Mouse (Mus musculus): ENCODE measurements around the gene Rab1b.
"Not testable (repeated sequence)": the region's sequence is repeated elsewhere in the genome, so short reads cannot be mapped to it uniquely, and the experiment has no call there.

Rab1b gene

GRCm38 (mm10) chr19:5097521-5098362 is 9.1 kb downstream of the Rab1b start:
- DNase-seq (ENCODE audit: low spot score), result no peak

DNA sequence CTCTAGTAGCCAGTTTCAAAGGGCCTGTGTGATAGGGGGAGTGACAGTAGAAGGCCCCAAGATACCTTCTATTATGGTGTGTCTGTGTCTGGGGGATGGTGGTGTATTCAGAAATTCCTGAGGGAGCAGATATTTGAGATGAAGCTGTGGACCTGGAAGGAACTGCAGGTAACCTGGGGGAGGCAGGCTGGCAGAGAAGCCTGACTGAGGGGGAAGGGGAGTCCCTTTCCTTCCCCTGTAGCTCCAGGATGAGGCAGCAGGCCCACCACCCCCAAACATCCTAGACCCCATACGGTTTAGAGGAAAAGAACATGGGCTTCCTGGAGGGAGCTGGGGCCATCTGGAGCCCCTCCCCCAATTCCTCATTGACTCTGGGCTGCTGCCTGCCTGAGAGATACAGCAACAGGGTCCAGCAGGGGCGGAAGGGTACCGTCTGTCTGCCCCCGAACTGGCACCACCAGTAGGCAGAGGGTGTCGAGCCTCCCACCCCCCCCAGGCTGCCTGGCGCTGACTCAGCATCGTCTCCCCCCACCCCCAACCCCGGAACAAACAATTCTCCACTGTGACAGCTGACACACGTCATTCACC is 10.9 kb downstream of the Rab1b start:
- DNase-seq (ENCODE audit: low spot score), result no peak

GRCm38 (mm10) chr19:5094746-5095417 is 12.0 kb downstream of the Rab1b start:
- no peak for DNase-seq (ENCODE audit: low spot score)

DNA sequence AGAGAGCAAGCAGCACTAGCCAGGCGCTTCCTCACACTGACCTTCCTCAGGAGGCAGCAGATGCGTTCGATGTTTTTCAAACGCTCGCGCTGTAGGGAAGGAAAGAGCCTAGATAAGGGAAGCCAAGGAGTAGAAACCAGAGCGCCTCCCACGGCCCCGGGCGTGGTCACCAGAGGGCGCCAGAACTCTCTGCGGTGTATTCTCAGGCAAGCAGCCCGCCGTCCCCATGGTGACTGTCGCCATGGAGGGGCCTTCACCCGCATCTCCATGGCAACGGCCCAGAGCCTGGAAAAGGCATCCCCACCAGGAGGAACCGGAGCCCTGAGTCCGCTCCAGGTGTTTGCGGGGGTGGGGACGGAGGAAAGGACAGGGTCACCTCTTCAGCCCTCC is 12.6 kb downstream of the Rab1b start:
- DNase-seq (ENCODE audit: low spot score), result peak; percentile 91

- DNase-seq (ENCODE audit: low spot score), result no peak
Observed at GRCm38 (mm10) chr19:5093481-5094242, 13.2 kb downstream of the Rab1b start.

DNA sequence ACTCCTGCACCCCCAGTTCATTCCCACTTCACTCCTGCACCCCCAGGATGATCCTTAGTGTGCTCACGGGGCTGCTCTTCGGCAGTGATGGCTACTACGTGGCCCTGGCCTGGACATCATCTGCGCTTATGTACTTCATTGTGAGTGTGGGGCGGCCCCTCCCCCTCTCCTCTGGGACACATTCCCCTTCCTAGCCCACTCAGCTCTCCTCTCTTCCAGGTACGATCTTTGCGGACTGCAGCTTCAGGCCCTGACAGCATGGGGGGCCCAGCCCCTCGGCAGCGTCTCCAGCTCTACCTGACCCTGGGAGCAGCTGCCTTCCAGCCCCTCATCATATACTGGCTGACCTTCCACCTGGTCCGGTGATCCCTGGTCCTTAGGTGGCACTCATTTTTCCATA is 14.8 kb downstream of the Rab1b start:
- DNase-seq (ENCODE audit: low spot score), result no peak

DNA sequence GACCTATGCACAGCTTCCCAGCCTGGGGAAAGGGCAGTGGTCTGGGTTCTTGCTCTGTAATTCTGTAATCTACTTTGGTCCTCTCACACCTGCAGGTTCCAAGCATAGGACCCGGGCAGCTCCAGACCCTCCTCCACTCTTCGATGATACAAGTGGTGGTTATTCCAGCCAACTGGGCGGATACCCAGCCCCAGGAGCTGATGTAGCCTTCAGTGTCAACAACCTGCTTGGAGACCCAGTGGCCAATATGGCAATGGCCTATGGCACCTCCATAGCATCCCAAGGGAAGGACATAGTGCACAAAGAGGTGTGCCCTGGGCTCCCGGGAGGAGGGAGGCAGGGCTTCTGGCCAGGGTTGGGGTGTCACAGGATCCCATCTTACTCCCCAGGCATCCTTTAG is 17.5 kb downstream of the Rab1b start:
- DNase-seq (ENCODE audit: low spot score), result no peak

GRCm38 (mm10) chr19:5087884-5088728 is 18.8 kb downstream of the Rab1b start, which contains the start of gene Yif1a:
Yif1a (plus strand) TSS chr19:5088538.
- peak; percentile 95 for DNase-seq (ENCODE audit: low spot score)

DNA sequence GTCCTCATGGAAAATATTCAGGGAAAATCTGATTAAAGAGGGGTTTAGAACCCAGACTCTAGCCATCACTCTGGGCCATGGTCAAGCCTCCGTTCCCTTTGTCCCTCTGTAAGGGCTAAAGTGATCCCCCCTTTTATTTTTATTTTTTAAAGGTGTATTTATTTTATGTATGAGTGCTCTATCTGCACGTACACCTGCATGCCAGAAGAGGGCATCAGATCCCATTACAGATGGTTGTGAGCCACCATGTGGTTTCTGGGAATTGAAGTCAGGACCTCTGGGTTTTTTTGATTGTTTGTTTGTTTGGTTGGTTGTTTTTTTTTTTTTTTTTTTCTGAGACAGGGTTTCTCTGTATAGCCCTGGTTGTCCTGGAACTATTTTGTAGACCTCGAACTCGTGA is 20.3 kb downstream of the Rab1b start:
- not testable (repeated sequence) for DNase-seq (ENCODE audit: low spot score)

- peak; percentile 59 for DNase-seq (ENCODE audit: low spot score)
Observed at GRCm38 (mm10) chr19:5085145-5085863, 21.6 kb downstream of the Rab1b start, which contains the start of gene Tmem151a. Tmem151a (minus strand) TSS chr19:5085531.

- DNase-seq (ENCODE audit: low spot score), result no peak
Observed at GRCm38 (mm10) chr19:5084834-5085144, 22.1 kb downstream of the Rab1b start.

DNA sequence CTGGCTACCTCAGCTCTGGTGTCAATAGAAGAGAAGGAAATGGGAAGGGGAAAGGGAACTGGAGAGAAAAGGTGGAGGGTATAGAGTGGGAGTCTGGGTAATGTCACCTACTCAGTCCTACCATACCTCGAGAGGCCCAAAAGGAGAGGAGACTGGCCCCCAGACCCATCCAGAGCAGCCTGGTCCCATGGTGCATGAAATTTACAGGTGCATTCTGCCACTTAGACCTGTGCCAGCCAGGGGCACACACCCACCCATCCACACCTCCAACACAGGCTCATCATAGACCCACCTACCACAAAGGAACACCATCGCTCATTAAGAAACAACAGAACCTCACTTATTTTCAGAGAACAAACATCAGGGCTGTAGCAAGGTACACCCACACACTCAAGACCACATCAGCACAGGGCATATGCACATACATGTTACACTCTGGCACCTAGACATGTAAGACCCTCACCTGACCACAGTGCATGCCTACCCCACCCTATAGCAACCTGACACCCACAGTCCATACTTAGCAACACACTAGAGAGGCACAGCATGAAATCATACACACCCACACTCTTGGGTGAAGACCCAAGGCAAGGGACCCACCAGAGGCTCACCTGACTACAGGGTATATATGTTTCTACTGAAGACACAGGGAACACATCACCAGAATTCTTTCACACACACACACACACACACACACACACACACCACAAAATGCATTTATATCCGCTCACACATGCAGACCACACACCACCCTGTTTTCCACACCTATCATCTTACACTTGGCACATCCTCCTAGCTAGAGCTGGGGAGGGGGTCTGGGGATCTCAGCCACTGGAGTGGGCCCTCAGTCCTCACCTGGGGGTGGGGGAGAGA is 22.7 kb downstream of the Rab1b start:
- no peak for DNase-seq (ENCODE audit: low spot score)

DNA sequence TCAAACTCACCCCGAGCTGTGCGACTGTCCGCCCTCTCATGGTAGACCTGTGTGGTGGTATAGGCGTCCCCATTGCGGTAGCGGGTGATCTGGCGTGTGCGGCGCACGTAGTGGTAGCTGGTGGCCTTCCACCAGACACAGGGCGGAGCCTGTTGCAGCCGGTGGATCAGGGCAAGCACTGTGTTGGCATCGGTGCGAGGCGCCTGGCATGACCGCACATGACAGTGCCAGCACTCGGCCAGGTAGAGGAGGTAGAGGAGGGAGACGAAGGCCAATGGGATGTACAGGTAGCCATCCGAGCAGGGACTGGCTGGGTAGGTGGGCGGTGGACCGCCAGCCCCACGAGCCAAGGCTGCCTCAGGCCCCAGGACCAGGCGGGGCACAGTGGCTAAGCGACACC is 24.3 kb downstream of the Rab1b start:
- no peak for DNase-seq (ENCODE audit: low spot score)

DNA sequence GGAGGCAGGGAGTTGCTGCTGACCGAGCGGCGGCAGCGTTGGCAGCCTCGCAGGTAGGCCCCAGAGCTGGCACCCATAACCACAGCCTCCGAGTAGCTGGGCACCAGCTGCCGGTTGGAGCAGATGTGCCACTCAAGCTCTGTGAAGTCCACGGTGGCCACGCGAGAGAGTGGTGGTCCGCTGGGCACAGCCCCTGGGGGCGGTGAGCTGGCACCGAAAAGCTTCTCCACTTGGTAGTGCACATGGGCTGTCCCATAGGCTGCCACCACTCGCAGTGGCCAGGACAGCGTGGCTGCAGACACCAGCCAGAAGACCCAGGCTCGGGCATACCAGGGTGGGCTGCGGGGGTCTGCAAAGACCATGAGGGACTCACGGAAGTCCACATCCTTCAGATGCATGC is 24.9 kb downstream of the Rab1b start:
- no peak for DNase-seq (ENCODE audit: low spot score)

- no peak for DNase-seq (ENCODE audit: low spot score)
Observed at GRCm38 (mm10) chr19:5079279-5079678, 27.6 kb downstream of the Rab1b start.

- no peak for DNase-seq (ENCODE audit: low spot score)
Observed at GRCm38 (mm10) chr19:5073518-5073917, 33.4 kb downstream of the Rab1b start.

DNA sequence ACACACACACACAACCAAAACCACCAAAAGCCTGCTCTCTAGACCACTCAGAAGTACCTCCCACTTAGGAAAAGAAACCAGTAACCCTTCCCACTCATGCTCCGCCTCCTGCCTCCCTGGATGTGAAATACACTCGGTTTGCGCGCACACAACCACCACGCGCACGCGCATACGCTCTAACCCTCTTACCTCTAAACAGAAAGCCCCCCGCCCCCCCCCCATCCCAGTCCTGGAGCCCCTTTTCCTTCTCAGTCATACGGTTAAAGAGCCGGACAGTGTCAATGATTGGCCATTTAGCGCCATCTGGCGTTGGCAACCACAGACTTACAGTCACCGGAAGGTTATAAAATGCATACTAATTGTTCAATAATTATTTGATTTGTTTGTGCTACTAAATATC is 33.8 kb downstream of the Rab1b start:
- peak; percentile 70 for DNase-seq (ENCODE audit: low spot score)

GRCm38 (mm10) chr19:5072389-5073019 is 34.4 kb downstream of the Rab1b start:
- DNase-seq (ENCODE audit: low spot score), result no peak

Measured in urinary bladder, postnatal 14 days (tissue).